Mouse (Mus musculus): ENCODE data around the gene Nudt6. TPM values are rescaled to one million over a fixed set of nuclear protein-coding genes. Genes with fewer than 3 reads are reported as not detected.

Nudt6 gene
- 5.4 and 5.8 TPM in 2 replicates for polyA plus RNA-seq (2016; fragmentation: Nextera tagmentation; extraction: Ambion mirVana)

DNA sequence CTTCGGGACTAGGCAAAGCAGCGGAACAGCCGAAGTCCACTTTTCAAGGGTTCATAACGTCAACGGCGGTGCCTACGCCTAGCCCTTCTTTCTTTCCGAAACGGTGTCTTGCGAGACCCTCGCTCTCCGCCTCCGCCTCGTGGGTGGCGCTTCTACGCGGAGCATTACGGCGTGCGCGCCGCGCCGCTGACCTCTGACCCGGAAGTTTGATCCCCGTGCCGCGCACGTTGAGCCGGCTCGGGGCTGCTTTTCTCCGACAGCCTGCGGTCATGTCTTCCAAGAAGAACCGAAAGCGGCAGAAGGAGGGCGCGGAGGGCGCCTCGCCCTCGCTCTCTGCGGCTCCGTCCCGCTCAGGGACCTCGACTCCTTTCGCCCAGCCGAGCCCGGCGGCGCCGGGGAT, at the start of gene Nudt6:
Gene Nudt6, minus strand, starts transcription at position 140 of the 400 bp plus-strand sequence.
- under 1% methylated on average over 50 of the region's 50 CpGs for WGBS (ENCODE audit: insufficient replicate concordance)
- H3K9me3 ChIP-seq (replicated peaks): no peaks in the 10 kb centered on the region
- H3K27me3 ChIP-seq (replicated peaks): no peaks in the 10 kb centered on the region
- H3K9ac ChIP-seq: peak within 1 kb of the TSS; percentile 86
- ATAC-seq: peak; percentile 78
- peak within 1 kb of the TSS; percentile 95 for H3K27ac ChIP-seq
- H3K4me2 ChIP-seq: peak within 1 kb of the TSS; percentile 81
- H3K36me3 ChIP-seq: peaks cover 12% of the 10 kb centered on the region
- peak within 1 kb of the TSS; percentile 99 for H3K4me3 ChIP-seq
- H3K4me1 ChIP-seq: peaks cover 29% of the 10 kb centered on the region

DNA sequence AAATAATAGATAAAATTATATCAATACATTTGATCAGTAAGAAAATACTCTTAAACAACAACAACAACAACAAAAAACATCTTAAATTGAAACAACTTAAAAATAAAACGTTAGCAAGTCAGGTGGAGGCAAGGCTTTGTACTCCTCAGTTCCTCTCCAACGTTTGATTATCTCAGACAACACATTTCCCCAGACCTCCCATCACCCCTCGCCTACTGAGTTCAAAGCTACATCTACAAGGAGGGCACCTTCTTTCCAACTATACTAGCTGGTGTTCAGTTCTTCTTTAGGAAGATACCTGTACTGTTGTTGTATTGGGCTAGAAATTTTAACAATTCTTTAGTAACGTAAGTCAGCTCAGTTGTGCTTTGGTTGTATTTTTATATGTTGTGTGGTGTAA, 49.3 kb upstream of the Nudt6 start:
- Histone ChIP-seq H3K36me3 (peaks cover 21% of the 10 kb centered on the region; the same call in 1 of the 2 replicates), H3K27me3 (replicated peaks) (no peaks in the 10 kb centered on the region), H3K27ac (peak overlapping the region; percentile 67), H3K4me3 (no peak overlapping the region), H3K4me1 (peaks cover 11% of the 10 kb centered on the region), H3K9ac (no peak overlapping the region), H3K9me3 (replicated peaks) (no peaks in the 10 kb centered on the region), H3K4me2 (no peak overlapping the region)
- peak; percentile 83 for ATAC-seq
- 32% methylated on average over 4 of the region's 4 CpGs for WGBS (ENCODE audit: insufficient replicate concordance)

- 81% methylated on average over 2 of the region's 2 CpGs for WGBS (ENCODE audit: insufficient replicate concordance)
- Histone ChIP-seq H3K9ac (no peak overlapping the region), H3K4me1 (peaks cover 11% of the 10 kb centered on the region), H3K9me3 (replicated peaks) (no peaks in the 10 kb centered on the region), H3K4me2 (no peak overlapping the region), H3K4me3 (no peak overlapping the region), H3K27ac (no peak overlapping the region), H3K36me3 (peaks cover 21% of the 10 kb centered on the region; the same call in 1 of the 2 replicates), H3K27me3 (replicated peaks) (no peaks in the 10 kb centered on the region)
- ATAC-seq: peak; percentile 57; the same call in 1 of the 2 replicates
Observed at GRCm38 (mm10) chr3:37468170-37468569, 48.2 kb upstream of the Nudt6 start.

GRCm38 (mm10) chr3:37455992-37456391, 36.0 kb upstream of the Nudt6 start:
- no peak overlapping the region for H3K4me2 ChIP-seq
- no peak overlapping the region for H3K4me3 ChIP-seq
- H3K9me3 ChIP-seq (replicated peaks): no peaks in the 10 kb centered on the region
- no peak overlapping the region for H3K9ac ChIP-seq
- no peak overlapping the region for H3K27ac ChIP-seq
- WGBS (ENCODE audit: insufficient replicate concordance): 77% methylated on average over 1 of the region's 1 CpGs
- no peak for ATAC-seq
- peaks cover 17% of the 10 kb centered on the region for H3K36me3 ChIP-seq
- no peaks in the 10 kb centered on the region for H3K4me1 ChIP-seq
- no peaks in the 10 kb centered on the region for H3K27me3 ChIP-seq (replicated peaks)

DNA sequence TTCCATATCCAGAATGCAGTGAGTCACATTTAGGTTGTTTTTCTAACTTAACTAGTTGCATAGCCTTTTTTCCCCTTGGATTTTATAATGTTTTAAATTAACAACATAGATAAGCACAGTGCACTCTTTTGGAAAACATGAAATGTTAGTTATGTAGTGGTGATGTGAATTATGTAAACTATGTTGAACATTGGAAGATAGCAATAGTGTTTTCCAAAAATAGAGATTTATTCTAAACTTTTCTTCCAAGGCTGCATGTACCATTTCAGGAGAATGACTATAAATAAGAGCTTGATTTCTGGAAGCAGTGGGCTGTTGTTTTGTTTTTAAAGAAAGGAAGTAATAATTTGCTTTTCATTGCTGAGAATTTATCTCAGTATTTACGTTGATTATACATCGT, 23.4 kb upstream of the Nudt6 start:
- Histone ChIP-seq H3K4me2 (no peak overlapping the region), H3K4me1 (no peaks in the 10 kb centered on the region), H3K36me3 (peaks cover 46% of the 10 kb centered on the region), H3K27ac (no peak overlapping the region), H3K9ac (no peak overlapping the region), H3K9me3 (replicated peaks) (no peaks in the 10 kb centered on the region), H3K4me3 (no peak overlapping the region), H3K27me3 (replicated peaks) (no peaks in the 10 kb centered on the region)
- 88% methylated on average over 2 of the region's 2 CpGs for WGBS (ENCODE audit: insufficient replicate concordance)
- ATAC-seq: no peak

DNA sequence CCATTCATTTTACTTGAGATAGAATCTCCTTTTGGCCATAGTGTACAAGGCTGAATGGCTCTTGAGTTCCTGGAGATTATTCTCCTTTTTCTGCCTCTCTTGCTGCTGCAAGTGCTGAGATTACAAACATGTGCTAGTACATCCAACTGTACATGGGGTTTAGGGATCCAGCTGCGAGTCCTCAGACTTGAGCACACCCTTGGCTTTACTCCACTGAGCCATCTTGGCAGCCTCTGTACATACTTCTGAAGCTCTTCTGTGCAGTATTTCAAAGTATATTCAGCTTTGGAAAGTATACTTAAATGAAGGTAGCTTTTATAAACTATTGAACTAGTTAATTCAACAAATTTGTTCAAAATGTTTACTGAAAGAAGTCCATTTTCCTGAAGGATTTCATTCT, 19.8 kb upstream of the Nudt6 start:
- H3K27me3 ChIP-seq (replicated peaks): no peaks in the 10 kb centered on the region
- H3K4me3 ChIP-seq: no peak overlapping the region
- H3K36me3 ChIP-seq: peaks cover 64% of the 10 kb centered on the region
- 86% methylated on average over 1 of the region's 1 CpGs for WGBS (ENCODE audit: insufficient replicate concordance)
- no peaks in the 10 kb centered on the region for H3K4me1 ChIP-seq
- ATAC-seq: no peak
- H3K27ac ChIP-seq: no peak overlapping the region
- no peak overlapping the region for H3K4me2 ChIP-seq
- H3K9ac ChIP-seq: no peak overlapping the region
- no peaks in the 10 kb centered on the region for H3K9me3 ChIP-seq (replicated peaks)

DNA sequence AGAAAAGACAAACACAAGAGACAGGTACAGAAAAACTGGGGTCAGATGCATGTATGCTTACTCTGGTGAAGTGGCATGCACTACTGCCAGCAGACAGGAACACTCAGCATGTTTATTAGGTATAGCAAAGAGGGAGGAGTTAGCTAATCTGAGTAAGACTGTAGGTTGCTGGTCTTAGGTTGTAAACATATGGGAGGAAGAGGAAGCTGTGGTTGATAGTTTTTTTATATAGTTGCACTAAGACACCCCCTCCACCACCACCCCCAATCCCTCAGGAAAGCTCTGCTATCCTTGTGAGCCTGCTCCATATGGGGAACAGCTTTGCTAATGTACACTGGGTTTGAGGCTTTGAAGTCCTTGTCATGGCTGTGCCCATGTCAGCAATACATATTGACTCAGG, 10.3 kb upstream of the Nudt6 start:
- no peak overlapping the region for H3K27ac ChIP-seq
- no peak overlapping the region for H3K4me2 ChIP-seq
- no peaks in the 10 kb centered on the region for H3K27me3 ChIP-seq (replicated peaks)
- peaks cover 70% of the 10 kb centered on the region for H3K36me3 ChIP-seq
- peaks cover 3% of the 10 kb centered on the region; the same call in 1 of the 2 replicates for H3K4me1 ChIP-seq
- no peak for ATAC-seq
- no peak overlapping the region for H3K9ac ChIP-seq
- no peaks in the 10 kb centered on the region for H3K9me3 ChIP-seq (replicated peaks)
- H3K4me3 ChIP-seq: no peak overlapping the region

GRCm38 (mm10) chr3:37426069-37426468, 6.1 kb upstream of the Nudt6 start:
- H3K4me2 ChIP-seq: no peak overlapping the region
- no peaks in the 10 kb centered on the region for H3K27me3 ChIP-seq (replicated peaks)
- H3K9ac ChIP-seq: no peak overlapping the region
- no peak for ATAC-seq
- H3K27ac ChIP-seq: no peak overlapping the region
- no peak overlapping the region for H3K4me3 ChIP-seq
- no peaks in the 10 kb centered on the region for H3K9me3 ChIP-seq (replicated peaks)
- WGBS (ENCODE audit: insufficient replicate concordance): 85% methylated on average over 3 of the region's 3 CpGs
- H3K4me1 ChIP-seq: peaks cover 11% of the 10 kb centered on the region
- peaks cover 51% of the 10 kb centered on the region for H3K36me3 ChIP-seq

- Histone ChIP-seq H3K4me2 (peak overlapping the region; percentile 81), H3K27ac (peak overlapping the region; percentile 95)
Observed at GRCm38 (mm10) chr3:37421179-37421578, 1.2 kb upstream of the Nudt6 start.

DNA sequence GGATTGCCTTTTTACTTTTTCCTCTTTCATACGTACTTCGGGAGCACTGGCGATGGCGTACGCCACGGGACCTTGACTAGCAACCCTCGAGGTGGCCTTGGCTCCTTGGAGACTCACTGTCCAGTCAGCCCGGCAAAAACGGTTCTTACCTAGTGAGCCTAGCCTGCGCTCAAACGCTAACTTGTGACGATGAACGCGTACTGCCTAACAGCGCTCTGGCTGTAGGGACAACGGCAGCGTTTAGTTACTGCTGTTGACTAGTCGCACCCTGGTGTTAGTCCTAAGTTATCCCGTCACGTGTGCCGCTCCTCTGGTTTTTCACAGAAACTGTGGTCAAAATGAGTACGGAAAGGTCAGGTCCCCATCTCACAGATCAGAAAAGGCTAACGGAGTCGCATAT, 630 bp upstream of the Nudt6 start:
- WGBS (ENCODE audit: insufficient replicate concordance): under 1% methylated on average over 24 of the region's 24 CpGs
- H3K9ac ChIP-seq: peak overlapping the region; percentile 86
- no peak for ATAC-seq
- H3K4me1 ChIP-seq: peaks cover 29% of the 10 kb centered on the region
- H3K27ac ChIP-seq: peak overlapping the region; percentile 95
- H3K4me3 ChIP-seq: peak overlapping the region; percentile 99
- H3K4me2 ChIP-seq: peak overlapping the region; percentile 81
- H3K36me3 ChIP-seq: peaks cover 17% of the 10 kb centered on the region
- no peaks in the 10 kb centered on the region for H3K27me3 ChIP-seq (replicated peaks)
- no peaks in the 10 kb centered on the region for H3K9me3 ChIP-seq (replicated peaks)

More at GRCm38 (mm10) chr3:37421179-37421578, 1.2 kb upstream of the Nudt6 start:
- 5% methylated on average over 3 of the region's 3 CpGs for WGBS (ENCODE audit: insufficient replicate concordance)
- no peak for ATAC-seq
- Histone ChIP-seq H3K36me3 (peaks cover 20% of the 10 kb centered on the region), H3K9me3 (replicated peaks) (no peaks in the 10 kb centered on the region), H3K9ac (peak overlapping the region; percentile 86), H3K4me1 (peaks cover 29% of the 10 kb centered on the region), H3K27me3 (replicated peaks) (no peaks in the 10 kb centered on the region), H3K4me3 (peak overlapping the region; percentile 99)

- no peaks in the 10 kb centered on the region for H3K9me3 ChIP-seq (replicated peaks)
- H3K27ac ChIP-seq: peak within 1 kb of the TSS; percentile 95
- peak within 1 kb of the TSS; percentile 81 for H3K4me2 ChIP-seq
- ATAC-seq: peak; percentile 90
- WGBS (ENCODE audit: insufficient replicate concordance): under 1% methylated on average over 49 of the region's 50 CpGs
- peak within 1 kb of the TSS; percentile 86 for H3K9ac ChIP-seq
- H3K4me3 ChIP-seq: peak within 1 kb of the TSS; percentile 99
- peaks cover 29% of the 10 kb centered on the region for H3K4me1 ChIP-seq
- H3K36me3 ChIP-seq: peaks cover 7% of the 10 kb centered on the region
- H3K27me3 ChIP-seq (replicated peaks): no peaks in the 10 kb centered on the region
Observed at GRCm38 (mm10) chr3:37419458-37419991, 486 bp downstream of the Nudt6 start, which contains the start of gene Spata5. Spata5 (plus strand) TSS chr3:37419896.

DNA sequence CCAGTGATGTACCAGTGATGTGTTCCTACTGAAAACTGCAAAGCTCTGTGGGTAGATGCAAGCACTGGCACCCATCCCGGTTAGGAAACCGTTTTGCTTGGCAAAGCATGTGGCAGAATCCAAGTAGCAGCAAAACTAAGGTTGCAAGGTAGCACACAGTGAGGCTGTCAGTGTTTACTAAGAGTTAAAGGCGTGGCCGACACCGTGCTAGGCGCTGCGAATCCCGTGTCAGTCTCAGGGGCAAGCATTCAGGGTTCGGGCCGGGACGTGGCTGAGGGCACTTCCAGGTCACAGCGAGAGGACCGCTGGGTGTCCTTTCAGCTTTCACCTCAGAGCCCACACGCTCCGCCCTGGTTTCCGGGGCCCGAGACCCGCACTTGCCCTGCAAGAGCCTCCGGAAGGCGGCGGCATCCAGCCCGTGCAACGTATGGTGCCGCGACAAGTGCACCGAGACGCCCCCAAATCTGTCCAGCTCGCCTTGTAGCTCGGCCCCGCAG, 1.0 kb downstream of the Nudt6 start:
- Histone ChIP-seq H3K4me2 (peak overlapping the region; percentile 81), H3K9me3 (replicated peaks) (no peaks in the 10 kb centered on the region), H3K27me3 (replicated peaks) (no peaks in the 10 kb centered on the region), H3K4me3 (peak overlapping the region; percentile 99), H3K27ac (peak overlapping the region; percentile 89), H3K9ac (peak overlapping the region; percentile 85), H3K36me3 (peaks cover 5% of the 10 kb centered on the region; the same call in 1 of the 2 replicates), H3K4me1 (peaks cover 29% of the 10 kb centered on the region)
- peak; percentile 52 for ATAC-seq
- WGBS (ENCODE audit: insufficient replicate concordance): 0% methylated on average over 30 of the region's 30 CpGs
